Mouse (Mus musculus): ENCODE measurements at regions not wholly inside any gene's neighbourhood (a gene's known extent, or its start where the extent isn't known, plus 50 kb on each side); places are given as distances from the start of the nearest gene placed in this dataset.

GRCm38 (mm10) chr2:131721631-131722545, 137.7 kb downstream of the Erv3 start:
- Histone ChIP-seq H3K4me1 (no peaks in the 10 kb centered on the region), H3K27ac (no peak overlapping the region), H3K9me3 (peaks cover 9% of the 10 kb centered on the region; the same call in 1 of the 2 replicates), H3K4me2 (no peak overlapping the region), H3K9ac (no peak overlapping the region), H3K36me3 (no peaks in the 10 kb centered on the region), H3K27me3 (no peaks in the 10 kb centered on the region), H3K4me3 (no peak overlapping the region)
- 87% methylated on average over 6 of the region's 6 CpGs for WGBS
- ATAC-seq (ENCODE audit: insufficient number of reproducible peaks, low FRiP score, low TSS enrichment, low read depth) = no peak

DNA sequence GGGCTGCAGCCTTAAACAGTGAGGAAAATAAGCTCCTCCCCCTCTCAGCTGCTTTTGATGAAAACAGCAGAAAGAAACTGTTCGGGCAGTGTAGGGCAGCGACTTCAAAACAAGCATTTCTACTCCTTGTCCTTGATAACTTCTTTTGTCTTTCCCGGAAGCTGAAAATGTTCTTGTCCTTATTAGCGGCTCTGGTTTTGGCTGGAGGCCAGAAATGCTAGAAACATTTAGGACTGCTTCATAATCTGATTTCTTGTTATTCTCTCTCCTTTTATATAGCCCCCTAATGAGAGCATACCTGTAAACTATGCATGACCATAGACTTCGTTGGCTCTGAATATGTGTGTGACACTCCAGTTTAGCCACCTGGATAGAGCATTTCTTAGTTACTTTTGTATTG, 142.0 kb downstream of the Erv3 start:
- no peak overlapping the region for H3K9ac ChIP-seq
- H3K27me3 ChIP-seq = no peaks in the 10 kb centered on the region
- ATAC-seq (ENCODE audit: insufficient number of reproducible peaks, low FRiP score, low TSS enrichment, low read depth) = no peak
- H3K36me3 ChIP-seq = no peaks in the 10 kb centered on the region
- H3K27ac ChIP-seq = no peak overlapping the region
- H3K4me1 ChIP-seq = no peaks in the 10 kb centered on the region
- no peak overlapping the region for H3K4me3 ChIP-seq
- H3K4me2 ChIP-seq = no peak overlapping the region
- no peaks in the 10 kb centered on the region for H3K9me3 ChIP-seq
- WGBS = 69% methylated on average over 5 of the region's 5 CpGs

DNA sequence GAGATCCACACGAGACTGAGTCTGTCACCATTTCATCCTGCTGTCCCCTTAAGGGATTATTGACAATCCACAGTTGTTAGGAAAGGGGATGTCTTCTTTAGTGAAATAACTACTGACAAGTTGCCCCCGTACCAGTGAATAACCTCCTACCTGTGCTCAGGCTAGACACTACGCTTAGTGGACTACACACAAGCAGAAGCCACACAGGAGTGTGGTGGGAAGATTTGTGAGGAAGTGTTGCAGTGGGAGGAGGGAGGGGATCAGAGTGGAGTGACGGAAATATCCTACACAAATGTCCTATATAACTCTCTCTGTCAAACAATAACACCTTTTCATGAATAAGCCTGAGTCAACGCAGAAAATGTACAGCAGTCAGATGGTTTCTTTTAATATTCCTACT, 142.7 kb downstream of the Erv3 start:
- no peak overlapping the region for H3K4me3 ChIP-seq
- no peaks in the 10 kb centered on the region for H3K27me3 ChIP-seq
- no peaks in the 10 kb centered on the region for H3K4me1 ChIP-seq
- H3K4me2 ChIP-seq = no peak overlapping the region
- 77% methylated on average over 5 of the region's 5 CpGs for whole genome bisulfite sequencing
- no peak overlapping the region for H3K27ac ChIP-seq
- H3K9me3 ChIP-seq = no peaks in the 10 kb centered on the region
- no peak for ATAC-seq (ENCODE audit: insufficient number of reproducible peaks, low FRiP score, low TSS enrichment, low read depth)
- H3K9ac ChIP-seq = no peak overlapping the region
- H3K36me3 ChIP-seq = no peaks in the 10 kb centered on the region

DNA sequence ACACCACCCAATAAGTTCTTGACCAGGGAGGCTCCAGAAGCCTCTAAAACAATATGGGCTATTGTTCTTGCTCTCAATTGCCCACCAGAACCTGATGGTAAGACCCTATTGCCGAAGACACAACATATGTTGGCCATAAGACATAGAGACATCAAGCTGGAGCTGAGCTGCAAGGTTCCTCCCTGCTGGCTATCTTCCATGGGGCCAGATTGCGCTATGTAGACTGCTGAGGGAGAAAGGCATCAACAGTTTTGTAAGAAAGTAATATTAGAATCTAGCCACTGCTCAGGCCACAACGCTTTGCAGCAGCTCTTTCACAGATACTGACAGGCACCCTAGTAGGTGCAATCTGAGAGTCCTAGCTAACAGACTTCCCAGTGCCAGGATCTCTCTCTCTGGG, 144.2 kb downstream of the Erv3 start:
- H3K27ac ChIP-seq = no peak overlapping the region
- H3K4me1 ChIP-seq = no peaks in the 10 kb centered on the region
- ATAC-seq (ENCODE audit: insufficient number of reproducible peaks, low FRiP score, low TSS enrichment, low read depth) = no peak
- H3K9me3 ChIP-seq = no peaks in the 10 kb centered on the region
- no peaks in the 10 kb centered on the region for H3K27me3 ChIP-seq
- no peaks in the 10 kb centered on the region for H3K36me3 ChIP-seq
- no peak overlapping the region for H3K9ac ChIP-seq
- no peak overlapping the region for H3K4me3 ChIP-seq
- 74% methylated on average over 3 of the region's 3 CpGs for WGBS
- H3K4me2 ChIP-seq = no peak overlapping the region

DNA sequence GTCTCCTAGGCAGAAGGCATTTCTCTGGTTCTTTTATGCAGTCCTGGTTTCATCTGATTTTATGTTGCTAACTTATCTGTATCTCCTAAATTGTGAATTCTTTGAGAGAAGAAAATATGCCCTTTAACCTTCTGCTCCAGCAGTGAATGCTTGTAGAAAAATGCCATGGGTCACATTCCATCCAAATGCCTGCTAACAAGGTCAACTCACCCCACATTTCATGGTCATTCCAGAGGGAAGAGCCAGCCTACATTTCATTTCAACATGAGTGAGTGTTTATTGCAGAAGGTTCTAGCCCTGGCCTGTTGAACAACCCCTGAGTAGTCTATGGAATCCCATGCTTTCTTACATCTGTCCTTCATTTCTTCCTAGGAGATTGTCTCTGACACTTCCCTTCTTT, 147.7 kb downstream of the Erv3 start:
- H3K9me3 ChIP-seq = no peaks in the 10 kb centered on the region
- no peak overlapping the region for H3K27ac ChIP-seq
- H3K36me3 ChIP-seq = no peaks in the 10 kb centered on the region
- H3K27me3 ChIP-seq = no peaks in the 10 kb centered on the region
- no peaks in the 10 kb centered on the region for H3K4me1 ChIP-seq
- H3K4me3 ChIP-seq = no peak overlapping the region
- no peak overlapping the region for H3K4me2 ChIP-seq
- H3K9ac ChIP-seq = no peak overlapping the region
- no peak for ATAC-seq (ENCODE audit: insufficient number of reproducible peaks, low FRiP score, low TSS enrichment, low read depth)

DNA sequence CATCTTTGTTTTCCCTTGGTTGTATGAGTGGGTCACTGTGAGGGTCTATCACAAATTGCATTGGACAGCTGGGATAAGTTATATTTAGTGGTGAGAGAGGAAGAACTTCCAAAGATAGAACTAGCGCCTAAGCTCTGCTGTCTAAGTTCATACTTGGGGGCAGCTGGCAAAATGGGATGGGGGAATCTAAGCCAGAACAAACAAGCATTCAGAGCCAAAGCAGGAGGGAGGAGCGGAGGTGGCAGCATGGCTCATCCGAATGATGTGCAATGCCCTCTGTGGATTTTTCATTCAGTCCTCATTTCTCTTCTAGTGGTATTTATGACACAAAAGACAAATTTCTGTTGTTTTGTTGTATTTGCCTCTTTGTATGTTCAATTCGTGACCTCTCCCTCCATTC, 144.5 kb upstream of the Adra1d start:
- H3K9ac ChIP-seq = no peak overlapping the region
- no peak overlapping the region for H3K27ac ChIP-seq
- no peak overlapping the region for H3K4me2 ChIP-seq
- H3K4me1 ChIP-seq = no peaks in the 10 kb centered on the region
- H3K27me3 ChIP-seq = no peaks in the 10 kb centered on the region
- no peak for ATAC-seq (ENCODE audit: insufficient number of reproducible peaks, low FRiP score, low TSS enrichment, low read depth)
- WGBS = 72% methylated on average over 4 of the region's 4 CpGs
- H3K4me3 ChIP-seq = no peak overlapping the region
- no peaks in the 10 kb centered on the region for H3K9me3 ChIP-seq
- no peaks in the 10 kb centered on the region for H3K36me3 ChIP-seq

GRCm38 (mm10) chr2:131704406-131704805, 142.3 kb upstream of the Adra1d start:
- Histone ChIP-seq H3K27ac (no peak overlapping the region), H3K4me2 (no peak overlapping the region), H3K4me1 (0 out of 2 replicates have a peak, but pooled peaks cover 3% of the 10 kb centered on the region), H3K4me3 (no peak overlapping the region), H3K9me3 (no peaks in the 10 kb centered on the region), H3K36me3 (no peaks in the 10 kb centered on the region), H3K9ac (no peak overlapping the region), H3K27me3 (no peaks in the 10 kb centered on the region)
- ATAC-seq (ENCODE audit: insufficient number of reproducible peaks, low FRiP score, low TSS enrichment, low read depth) = no peak

DNA sequence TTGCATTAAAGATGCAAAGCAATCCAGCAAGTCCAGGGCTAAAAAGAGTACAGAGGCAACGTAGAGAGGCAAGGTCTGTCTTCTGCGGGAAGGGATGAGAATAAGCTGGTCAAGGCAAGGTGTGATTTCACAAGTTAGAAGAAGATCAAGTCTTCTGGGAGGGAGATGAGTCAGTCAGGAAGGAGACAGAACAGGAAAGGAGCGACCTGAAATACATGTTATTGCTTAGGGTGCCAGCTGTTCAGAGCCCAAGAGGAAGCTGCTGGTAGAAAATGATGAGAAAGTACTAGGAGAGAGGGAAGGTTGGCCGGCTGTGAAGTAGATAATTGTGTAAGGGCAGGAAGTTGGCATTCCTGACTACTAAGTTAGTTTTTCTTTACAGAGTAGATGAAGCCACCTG, 140.1 kb upstream of the Adra1d start:
- no peak overlapping the region for H3K4me3 ChIP-seq
- 0 out of 2 replicates have a peak, but pooled peaks cover 3% of the 10 kb centered on the region for H3K4me1 ChIP-seq
- no peak overlapping the region for H3K4me2 ChIP-seq
- H3K36me3 ChIP-seq = no peaks in the 10 kb centered on the region
- H3K9ac ChIP-seq = no peak overlapping the region
- ATAC-seq (ENCODE audit: insufficient number of reproducible peaks, low FRiP score, low TSS enrichment, low read depth) = no peak
- H3K27me3 ChIP-seq = no peaks in the 10 kb centered on the region
- H3K9me3 ChIP-seq = no peaks in the 10 kb centered on the region
- 75% methylated on average over 4 of the region's 4 CpGs for WGBS
- no peak overlapping the region for H3K27ac ChIP-seq

- 75% methylated on average over 3 of the region's 3 CpGs for WGBS
- H3K27me3 ChIP-seq = no peaks in the 10 kb centered on the region
- no peaks in the 10 kb centered on the region for H3K36me3 ChIP-seq
- ATAC-seq (ENCODE audit: insufficient number of reproducible peaks, low FRiP score, low TSS enrichment, low read depth) = no peak
- no peaks in the 10 kb centered on the region for H3K9me3 ChIP-seq
- H3K4me1 ChIP-seq = 0 out of 2 replicates have a peak, but pooled peaks cover 3% of the 10 kb centered on the region
- H3K27ac ChIP-seq = no peak overlapping the region
- no peak overlapping the region for H3K4me2 ChIP-seq
- H3K4me3 ChIP-seq = no peak overlapping the region
- H3K9ac ChIP-seq = no peak overlapping the region
These were observed 137.7 kb upstream of the Adra1d start for GRCm38 (mm10) chr2:131699798-131700197.

DNA sequence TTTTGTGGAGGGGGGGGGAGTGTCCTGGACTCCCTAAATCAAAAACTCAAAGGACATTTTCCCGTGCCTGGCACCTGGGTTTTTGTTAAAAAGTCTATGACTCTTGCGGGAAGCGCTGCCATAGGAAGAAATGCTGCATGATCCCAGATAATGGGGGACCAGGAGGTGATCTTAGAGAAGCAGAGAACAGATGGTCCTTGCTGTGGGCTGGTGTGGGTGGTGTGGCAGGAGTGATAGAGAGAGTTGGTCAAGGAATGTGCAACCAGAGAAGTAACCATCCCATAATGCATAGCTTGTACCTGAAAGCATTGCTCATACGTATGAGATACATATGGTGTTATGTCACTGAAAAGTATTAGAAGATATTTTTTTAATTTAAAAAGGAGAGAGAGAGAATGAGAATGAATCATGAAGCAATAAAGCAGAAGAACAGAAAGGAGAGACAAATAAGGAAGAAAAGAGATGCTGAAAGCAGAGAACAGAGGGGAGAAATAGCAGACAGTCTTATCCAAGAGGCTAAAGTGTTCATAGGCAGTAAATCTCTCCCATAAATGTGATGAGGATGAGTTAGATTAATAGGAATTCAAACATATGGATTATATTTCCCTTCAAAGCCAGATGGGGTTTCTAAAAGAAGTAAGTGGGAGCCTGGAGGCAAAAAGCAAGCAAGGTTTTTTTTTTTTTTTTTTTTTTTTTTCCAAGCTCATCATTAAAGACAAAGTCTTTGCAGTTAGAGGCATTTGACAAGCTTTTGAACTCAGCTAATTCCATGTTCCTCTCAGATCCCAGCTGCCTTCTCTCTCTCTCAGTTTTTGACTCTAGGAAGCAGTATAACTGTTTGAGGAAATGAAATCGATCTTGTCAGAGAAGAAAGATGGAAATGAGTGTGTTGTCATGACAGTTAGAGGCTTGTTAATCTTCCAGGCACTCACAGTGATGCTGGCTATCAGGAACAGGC, 136.2 kb upstream of the Adra1d start:
- Histone ChIP-seq H3K4me2 (no peak overlapping the region), H3K9ac (no peak overlapping the region), H3K27me3 (no peaks in the 10 kb centered on the region), H3K4me3 (no peak overlapping the region), H3K4me1 (0 out of 2 replicates have a peak, but pooled peaks cover 3% of the 10 kb centered on the region), H3K36me3 (no peaks in the 10 kb centered on the region), H3K27ac (no peak overlapping the region), H3K9me3 (no peaks in the 10 kb centered on the region)
- 67% methylated on average over 5 of the region's 5 CpGs for WGBS
- ATAC-seq (ENCODE audit: insufficient number of reproducible peaks, low FRiP score, low TSS enrichment, low read depth) = no peak

DNA sequence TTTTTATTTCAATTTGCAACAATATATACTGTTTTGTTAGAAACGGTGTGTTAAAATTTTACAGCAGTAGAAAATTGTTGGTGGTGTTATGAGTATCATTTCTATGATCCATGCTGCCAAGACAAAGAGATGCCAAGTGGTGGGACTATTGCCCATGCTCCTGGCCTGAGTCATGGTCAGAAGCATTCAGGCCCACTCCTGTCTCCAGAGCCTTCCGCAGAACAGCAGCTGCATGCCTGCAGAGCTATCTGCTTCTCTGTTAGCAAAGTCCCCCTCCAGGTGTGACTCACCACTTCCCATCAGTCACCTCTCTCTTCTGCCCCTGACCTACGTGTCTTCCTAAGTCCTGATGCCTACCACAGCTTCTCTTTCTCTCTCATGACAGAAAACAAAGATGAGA, 134.2 kb upstream of the Adra1d start:
- Histone ChIP-seq H3K27ac (no peak overlapping the region), H3K4me3 (no peak overlapping the region), H3K36me3 (no peaks in the 10 kb centered on the region), H3K9me3 (no peaks in the 10 kb centered on the region), H3K9ac (no peak overlapping the region), H3K4me1 (0 out of 2 replicates have a peak, but pooled peaks cover 3% of the 10 kb centered on the region), H3K27me3 (no peaks in the 10 kb centered on the region), H3K4me2 (no peak overlapping the region)
- no peak for ATAC-seq (ENCODE audit: insufficient number of reproducible peaks, low FRiP score, low TSS enrichment, low read depth)
- WGBS = 67% methylated on average over 3 of the region's 3 CpGs

DNA sequence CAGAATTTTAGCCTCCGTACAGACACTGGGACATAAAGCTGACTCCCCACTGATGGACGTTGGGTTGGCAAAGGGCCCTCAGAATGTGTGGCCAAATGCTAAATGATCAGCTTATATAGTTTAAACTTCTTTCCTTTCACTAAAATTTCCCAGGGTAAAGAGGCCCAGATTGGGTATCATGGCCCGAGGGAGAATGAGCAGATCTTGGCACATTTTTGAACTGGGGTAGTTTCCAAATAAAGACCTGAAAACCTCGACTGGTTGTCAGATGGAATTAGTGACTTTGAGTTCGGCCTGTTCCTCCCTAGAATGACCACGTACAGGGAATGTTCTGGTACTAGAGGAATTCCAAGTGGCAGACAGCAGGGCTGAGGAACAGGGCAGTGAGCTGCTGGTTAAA, 127.9 kb upstream of the Adra1d start:
- Histone ChIP-seq H3K27me3 (no peaks in the 10 kb centered on the region), H3K9me3 (no peaks in the 10 kb centered on the region), H3K36me3 (no peaks in the 10 kb centered on the region), H3K9ac (no peak overlapping the region), H3K4me1 (no peaks in the 10 kb centered on the region), H3K27ac (no peak overlapping the region), H3K4me3 (no peak overlapping the region), H3K4me2 (no peak overlapping the region)
- ATAC-seq (ENCODE audit: insufficient number of reproducible peaks, low FRiP score, low TSS enrichment, low read depth) = no peak
- WGBS = 47% methylated on average over 6 of the region's 6 CpGs

All from limb, embryonic 15.5 days (tissue).